Mouse (Mus musculus) C2C12 (cell line): Measurements from ENCODE around the gene Ccdc114. TPM values are rescaled to one million over a fixed set of nuclear protein-coding genes. Genes with fewer than 3 reads are reported as not detected.
A peak's percentile ranks its signal among the peaks of the same experiment; 100 is the strongest.

Experiments used
- H3K27me3 ChIP-seq: one replicate; pipeline ENCODE4 v1.6.1; 2011; ENCODE audit not compliant: control insufficient read depth, insufficient read depth, insufficient read length
- H3K36me3 ChIP-seq: one replicate; pipeline ENCODE4 v1.6.1; 2011; ENCODE audit not compliant: control insufficient read depth, insufficient read depth
- H3K4me3 ChIP-seq: one replicate; pipeline ENCODE4 v1.5.1; 2011; ENCODE audit warnings: mild to moderate bottlenecking, control low read depth; ENCODE audit not compliant: poor library complexity, insufficient read depth, severe bottlenecking
- H3K79me2 ChIP-seq: one replicate; pipeline ENCODE4 v1.6.1; 2011; ENCODE audit not compliant: control insufficient read depth, insufficient read depth
- H3K79me3 ChIP-seq: one replicate; pipeline ENCODE4 v1.6.1; 2011; ENCODE audit warnings: low read depth, control low read depth
- H3ac ChIP-seq: one replicate; pipeline ENCODE3; 2011; ENCODE audit warnings: low read depth; ENCODE audit not compliant: control insufficient read depth, insufficient read length
- CEBPB ChIP-seq: IDR thresholded peaks from one replicate; pipeline ENCODE4 v1.6.1; 2011; ENCODE audit warnings: low read depth, mild to moderate bottlenecking, control low read depth, moderate library complexity
- CTCF ChIP-seq: IDR thresholded peaks from one replicate; pipeline ENCODE4 v1.5.1; 2011; ENCODE audit not compliant: control insufficient read depth, insufficient read depth, insufficient read length
- FOSL1 ChIP-seq: IDR thresholded peaks from one replicate; pipeline ENCODE4 v1.8.0; 2011; ENCODE audit warnings: mild to moderate bottlenecking, low read length; ENCODE audit not compliant: poor library complexity, insufficient read depth, severe bottlenecking
- MAX ChIP-seq: IDR thresholded peaks from one replicate; pipeline ENCODE4 v1.6.1; 2011; ENCODE audit warnings: mild to moderate bottlenecking, control low read depth
- MYOD1 ChIP-seq: IDR thresholded peaks from one replicate; pipeline ENCODE4 v1.6.1; 2011; ENCODE audit warnings: low read depth; ENCODE audit not compliant: control insufficient read depth, insufficient read length
- MYOG ChIP-seq: IDR thresholded peaks from one replicate; pipeline ENCODE4 v1.6.1; 2011; ENCODE audit not compliant: control insufficient read depth, insufficient read length; ENCODE audit errors: extremely low read depth
- USF1 ChIP-seq: IDR thresholded peaks from one replicate; pipeline ENCODE4 v1.6.1; 2011; ENCODE audit warnings: low read depth, mild to moderate bottlenecking, control low read depth, moderate library complexity
- polyA plus RNA-seq: library from polyadenylated mRNA; unstranded; fragments of >200 nt; fragmentation: generic; extraction: Trizol; gene quantifications from one replicate; pipeline ENCODE4 v1.2.1, GENCODE M21; 2012; ENCODE audit warnings: missing spikeins

The Ccdc114 gene
- polyA plus RNA-seq, 1 experiment = 2.6 TPM

DNA sequence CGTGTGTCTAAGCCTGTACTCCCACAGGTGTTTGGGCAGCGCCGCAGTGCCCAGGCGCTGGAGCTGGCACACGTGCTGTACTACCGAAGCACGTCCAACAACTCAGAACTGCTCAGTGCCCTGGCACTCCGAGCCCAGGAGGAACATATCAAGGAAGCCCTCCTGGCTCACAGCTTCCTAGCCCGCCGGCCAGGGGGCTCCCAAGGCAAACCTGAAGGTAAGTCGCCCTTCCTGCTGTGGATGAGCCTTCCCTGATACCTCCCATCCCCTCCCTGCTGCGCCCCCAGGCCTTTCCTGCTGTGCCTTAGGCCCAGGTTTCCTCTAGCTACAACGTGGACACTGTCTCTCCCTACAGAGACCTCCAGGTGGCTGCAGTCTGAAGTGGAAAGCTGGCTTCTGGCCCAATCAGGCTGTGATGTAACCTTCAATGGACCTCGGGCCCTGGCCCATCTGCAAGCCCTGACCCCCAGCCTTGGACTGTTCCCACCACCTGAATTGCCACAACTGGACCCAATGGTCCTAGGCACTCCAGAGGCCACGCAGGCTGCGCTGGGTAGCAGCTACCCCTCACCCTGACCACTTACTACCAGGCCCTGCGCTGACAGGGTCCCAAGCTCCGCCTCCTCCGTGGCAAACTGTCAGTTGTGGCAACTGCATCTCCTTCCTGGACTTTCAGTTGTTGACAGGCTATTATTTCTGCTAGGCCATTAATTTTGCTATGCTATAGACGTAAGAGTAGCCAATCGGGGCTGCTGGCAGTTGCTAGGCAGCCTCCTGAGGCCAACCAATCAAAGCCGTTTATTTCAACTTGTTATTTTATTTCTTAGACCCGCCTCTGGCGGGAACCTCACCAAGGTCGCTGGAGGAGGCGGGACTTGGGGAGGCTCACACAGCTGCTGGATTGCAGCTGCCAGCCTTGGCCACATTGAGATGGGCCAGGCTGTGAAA is 7.5 kb upstream of the Ccdc114 start:
- Histone ChIP-seq H3K79me2 (peaks cover 30% of the 10 kb centered on the region), H3K79me3 (peaks cover 11% of the 10 kb centered on the region), H3K4me3 (no peak overlapping the region), H3ac (no peak overlapping the region), H3K36me3 (peaks cover 10% of the 10 kb centered on the region), H3K27me3 (no peaks in the 10 kb centered on the region)
- no peak for TF ChIP-seq CEBPB
- TF ChIP-seq MYOD1 = peak; percentile 37

DNA sequence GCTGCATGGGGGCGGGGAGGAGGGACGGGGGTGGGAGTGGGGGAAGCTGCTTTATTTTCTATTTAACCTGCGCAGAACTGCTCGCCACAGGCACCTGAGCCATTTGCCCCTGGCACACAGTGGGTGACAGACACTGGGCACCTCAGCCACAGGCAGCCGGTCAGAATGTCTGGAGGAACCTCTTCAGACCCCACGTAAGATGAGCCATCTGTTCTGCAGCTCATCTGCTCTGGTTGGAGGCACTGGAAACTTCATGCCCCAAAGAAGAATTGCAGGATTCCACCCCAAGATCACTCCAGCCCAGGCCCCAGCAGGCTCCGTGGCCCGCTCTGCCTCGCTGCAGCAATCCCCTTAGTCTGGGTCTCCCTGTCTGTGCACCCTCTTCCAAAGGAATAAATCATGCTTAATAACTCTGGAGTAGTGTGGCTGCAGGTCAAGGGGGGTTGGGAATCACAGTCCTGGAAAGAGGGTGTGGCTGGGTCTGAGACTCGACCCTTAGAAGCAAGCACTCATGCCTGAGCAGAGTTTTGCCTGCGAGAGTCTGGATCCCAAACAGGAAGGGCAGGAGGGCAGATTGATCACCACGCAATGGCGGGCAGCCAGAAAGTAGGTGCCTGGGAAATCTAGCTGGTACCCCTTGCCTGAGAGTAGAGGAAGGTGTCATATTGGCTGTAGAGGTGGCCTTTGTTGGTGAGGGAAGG is 6.7 kb upstream of the Ccdc114 start:
- H3K79me3 ChIP-seq = peaks cover 14% of the 10 kb centered on the region
- no peaks in the 10 kb centered on the region for H3K27me3 ChIP-seq
- TF ChIP-seq MAX = no peak
- TF ChIP-seq MYOG = no peak
- no peak for TF ChIP-seq CEBPB
- TF ChIP-seq MYOD1 = no peak
- H3ac ChIP-seq = peak overlapping the region; percentile 58
- peaks cover 38% of the 10 kb centered on the region for H3K79me2 ChIP-seq
- no peak overlapping the region for H3K4me3 ChIP-seq
- H3K36me3 ChIP-seq = peaks cover 10% of the 10 kb centered on the region

DNA sequence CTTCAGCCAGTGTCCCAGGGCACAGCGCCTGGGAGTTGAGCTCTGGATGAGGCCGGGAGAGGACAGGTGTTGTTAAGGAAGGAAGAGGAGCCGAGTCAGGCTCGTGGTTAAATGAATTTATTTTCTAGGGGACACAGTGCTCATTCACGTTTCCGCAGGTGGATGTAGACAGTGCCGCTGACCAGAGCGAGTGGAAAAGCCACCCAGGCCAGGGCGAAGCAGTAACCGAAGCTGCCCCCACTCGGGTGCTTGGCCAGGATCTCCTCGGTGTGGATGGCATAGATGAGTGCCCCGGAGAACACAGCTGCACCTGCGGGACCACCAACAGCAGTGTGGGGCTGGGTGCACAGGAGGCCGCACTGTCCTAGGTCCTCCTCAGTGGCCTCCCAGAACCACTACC is 5.9 kb upstream of the Ccdc114 start:
- Histone ChIP-seq H3K79me2 (peaks cover 46% of the 10 kb centered on the region), H3K27me3 (no peaks in the 10 kb centered on the region), H3ac (peak overlapping the region; percentile 21), H3K36me3 (peaks cover 10% of the 10 kb centered on the region), H3K4me3 (no peak overlapping the region), H3K79me3 (peaks cover 14% of the 10 kb centered on the region)
- TF ChIP-seq MYOG = no peak
- TF ChIP-seq MYOD1 = no peak
- TF ChIP-seq FOSL1 = no peak
- no peak for TF ChIP-seq CTCF
- no peak for TF ChIP-seq USF1
- no peak for TF ChIP-seq CEBPB
- TF ChIP-seq MAX = no peak

DNA sequence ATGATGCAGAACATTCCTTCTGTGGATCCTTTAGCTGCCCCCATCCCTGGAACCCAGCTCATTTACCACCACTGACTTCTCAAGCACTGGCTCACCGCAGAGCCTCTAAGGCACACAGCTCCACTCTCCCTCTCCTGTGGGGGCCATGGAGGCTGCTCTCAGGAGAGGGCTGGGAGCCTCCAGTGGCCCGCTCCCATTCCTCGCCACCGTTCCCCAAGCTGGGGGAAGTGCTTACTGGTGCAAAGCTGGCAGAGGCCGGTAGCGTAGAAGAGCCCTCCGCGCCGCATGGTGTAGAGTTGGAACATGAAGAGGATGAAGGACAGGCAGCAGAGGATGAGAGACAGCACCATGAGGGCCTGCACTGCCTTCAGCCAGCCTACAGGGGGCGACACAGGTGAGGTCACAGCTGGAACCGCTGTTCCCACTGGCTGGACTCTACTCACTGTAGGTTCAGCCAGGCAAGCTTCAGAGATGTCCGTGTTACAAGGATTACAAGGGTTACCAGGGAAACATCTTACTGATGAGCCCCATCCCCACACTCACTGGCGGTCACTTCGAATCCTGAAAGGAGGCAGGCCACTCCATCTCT is 4.7 kb upstream of the Ccdc114 start:
- TF ChIP-seq USF1 (no peak), CTCF (peak; percentile 81)
- H3K27me3 ChIP-seq = no peaks in the 10 kb centered on the region
- H3ac ChIP-seq = peak overlapping the region; percentile 79
- peak overlapping the region; percentile 63 for H3K4me3 ChIP-seq
- H3K79me2 ChIP-seq = peaks cover 46% of the 10 kb centered on the region
- H3K36me3 ChIP-seq = peaks cover 10% of the 10 kb centered on the region
- H3K79me3 ChIP-seq = peaks cover 14% of the 10 kb centered on the region

DNA sequence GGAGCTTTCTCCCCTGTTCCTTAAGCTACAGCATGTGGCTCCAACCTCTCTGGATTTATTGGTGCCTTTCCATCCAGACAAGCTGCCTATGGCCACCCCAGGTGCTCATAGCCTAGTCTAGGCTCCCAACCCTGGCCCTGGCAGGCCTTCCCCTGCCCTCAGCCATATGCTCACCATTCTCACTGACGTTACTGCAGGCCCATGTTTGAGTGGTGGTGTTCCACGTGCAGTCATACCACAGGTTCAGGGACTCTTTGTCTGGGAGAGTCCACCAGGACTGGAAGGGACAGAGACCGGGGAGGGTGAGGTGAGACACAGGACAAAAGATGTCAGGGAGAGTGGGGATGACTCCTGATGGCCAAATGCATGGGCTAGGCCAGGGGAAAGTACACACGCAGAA is 4.1 kb upstream of the Ccdc114 start:
- Histone ChIP-seq H3K79me3 (peaks cover 14% of the 10 kb centered on the region), H3K27me3 (no peaks in the 10 kb centered on the region), H3K36me3 (peaks cover 16% of the 10 kb centered on the region), H3K79me2 (peaks cover 46% of the 10 kb centered on the region), H3ac (peak overlapping the region; percentile 79), H3K4me3 (peak overlapping the region; percentile 63)
- TF ChIP-seq MYOG (no peak), MAX (peak; percentile 26)
